Comparison of ENCODE assay signal across 18 mouse cellular contexts in genomic region chr1:174640901-174641300, GRCm38 (mm10).
A peak's percentile ranks its signal among the peaks of the same experiment; 100 is the strongest.
DNase-seq lines count a peak whose midpoint lies in the region; TF ChIP-seq lines count a peak whose summit lies in the region.
"Had no signal": no experiment of that assay in that cellular context is flagged by ENCODE, and none has a peak within 500 bp of the region (broad histone marks: within the 10 kb centered on the region; RNA-seq: fewer than 3 reads in every experiment).

No protein-coding gene starts in this region.

- 0 out of 2 replicates have a peak, but pooled peaks cover 2% of the 10 kb centered on the region for H3K4me1 ChIP-seq in embryonic fibroblast, embryonic 13.5 days (ENCODE audit: control insufficient read depth, insufficient read depth, low read length)
- H3K4me1 ChIP-seq: embryonic facial prominence, embryonic 10.5 days; embryonic facial prominence, embryonic 12.5 days had no signal

- TF ChIP-seq POLR2A in embryonic fibroblast, embryonic 13.5 days (IDR thresholded peaks at IDR 0.05; ENCODE audit: low read depth, low read length), result no peak

- no peak overlapping the region for H3K4me3 ChIP-seq in embryonic fibroblast, embryonic 13.5 days (ENCODE audit: insufficient read depth, low read length)
- H3K4me3 ChIP-seq: embryonic facial prominence, embryonic 10.5 days; embryonic facial prominence, embryonic 12.5 days; erythroblast, embryonic 14.5 days; forebrain, embryonic 10.5 days; forebrain, embryonic 12.5 days had no signal

- DNase-seq in 3T3-L1 (ENCODE audit: low read depth, low spot score), result peak; percentile 78
- DNase-seq in Muller cell, postnatal 12 days (ENCODE audit: inconsistent ontology term), result peak; percentile 50
- no peak for DNase-seq in ovary, postnatal 10 days (ENCODE audit: low spot score)
- DNase-seq in c-Kit-positive CD71-positive TER-119-positive erythroid progenitor cells, embryonic 14.5 days (ENCODE audit: low spot score), result no peak
- DNase-seq: adrenal gland, adult 2 months; adrenal gland, postnatal 10 days; adrenal gland, postnatal 25 days; cerebellum, adult 11-12 months; cerebellum, adult 2 months; cerebellum, adult 9-10 months; cerebellum, postnatal 10 days; cerebellum, postnatal 25 days had no signal

- peak overlapping the region; percentile 99 for H3K27ac ChIP-seq in embryonic fibroblast, embryonic 13.5 days (ENCODE audit: insufficient read depth, low read length)
- H3K27ac ChIP-seq: embryonic facial prominence, embryonic 10.5 days; embryonic facial prominence, embryonic 12.5 days; forebrain, embryonic 10.5 days; forebrain, embryonic 12.5 days had no signal

- TF ChIP-seq CTCF in embryonic fibroblast, embryonic 13.5 days (IDR thresholded peaks at IDR 0.05; ENCODE audit: borderline replicate concordance, insufficient read depth, low read length), result no peak

Comparison
In these comparisons a context has a peak if more than half of its experiments do, and no peak if none do; other contexts are left out.
1. DNase-seq: peak in 3T3-L1 (single experiment) and Muller cell, postnatal 12 days (single experiment); none in ovary, postnatal 10 days (single experiment) and c-Kit-positive CD71-positive TER-119-positive erythroid progenitor cells, embryonic 14.5 days (single experiment).